Mouse (Mus musculus) right cerebral cortex, postnatal 36 days (tissue): Measurements from ENCODE around the gene Zmym4.
"Not testable (repeated sequence)": the region's sequence is repeated elsewhere in the genome, so short reads cannot be mapped to it uniquely, and the experiment has no call there.

ENCODE experiments used
- DNase-seq, 2 experiments: peaks; one replicate each; pipeline ENCODE4 v3.0.0; 2022; ENCODE audit warnings: low spot score in 2 of 2, mixed read lengths in 1 of 2

Gene Zmym4

GRCm38 (mm10) chr4:126967864-126968821, at the start of gene Zmym4:
Gene Zmym4, minus strand, starts transcription at chr4:126968135.
- DNase-seq, result peak; percentile 90 to 91

- no peak for DNase-seq
Observed at GRCm38 (mm10) chr4:127016366-127016765, 48.4 kb upstream of the Zmym4 start.

GRCm38 (mm10) chr4:127015294-127015993, 47.5 kb upstream of the Zmym4 start:
- peak; percentile 68 to 69 for DNase-seq

DNA sequence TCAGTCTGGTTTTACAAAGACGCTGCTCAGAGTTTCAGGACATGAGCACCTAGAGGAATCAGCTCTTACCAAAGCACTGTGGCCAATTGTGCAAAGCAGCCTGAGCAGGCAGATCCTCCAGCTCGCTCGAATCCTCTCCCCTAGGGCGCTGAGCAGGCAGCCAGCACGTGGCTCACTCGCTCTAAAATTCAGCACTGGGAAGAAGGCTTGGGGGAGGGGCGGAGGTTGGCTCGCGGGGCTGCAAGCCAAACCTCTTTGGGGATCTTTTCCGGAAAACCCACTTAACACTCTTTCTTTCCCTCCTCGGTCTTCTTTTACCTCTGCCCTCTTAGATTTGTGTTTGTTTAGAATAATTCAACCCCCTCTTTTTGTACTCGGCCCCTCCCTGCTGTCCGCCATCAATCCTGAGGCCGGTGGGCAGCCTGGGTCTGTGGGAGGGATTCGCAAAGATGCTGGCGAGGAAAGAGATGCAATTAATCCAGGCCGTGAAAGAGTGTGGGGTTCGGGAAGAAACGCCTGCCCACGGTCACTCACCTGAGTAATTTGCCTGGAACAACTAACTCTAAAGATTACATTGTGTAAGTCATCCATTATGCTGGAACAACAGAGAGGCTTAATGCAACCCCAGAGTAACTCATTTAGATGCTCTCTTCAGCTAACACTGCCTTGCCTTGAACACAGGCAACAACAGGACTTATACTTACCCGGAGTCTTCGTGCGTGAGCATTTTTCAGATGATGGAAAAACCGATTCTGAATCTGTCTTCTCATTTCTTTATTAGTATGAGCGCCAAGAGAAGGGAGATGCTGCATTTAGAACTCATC, 37.4 kb upstream of the Zmym4 start:
- DNase-seq, result peak; percentile 59 to 62

GRCm38 (mm10) chr4:127004384-127004783, 36.4 kb upstream of the Zmym4 start:
- DNase-seq, result no peak

- DNase-seq, result no peak
Observed at GRCm38 (mm10) chr4:127000601-127001105, 32.7 kb upstream of the Zmym4 start.

DNA sequence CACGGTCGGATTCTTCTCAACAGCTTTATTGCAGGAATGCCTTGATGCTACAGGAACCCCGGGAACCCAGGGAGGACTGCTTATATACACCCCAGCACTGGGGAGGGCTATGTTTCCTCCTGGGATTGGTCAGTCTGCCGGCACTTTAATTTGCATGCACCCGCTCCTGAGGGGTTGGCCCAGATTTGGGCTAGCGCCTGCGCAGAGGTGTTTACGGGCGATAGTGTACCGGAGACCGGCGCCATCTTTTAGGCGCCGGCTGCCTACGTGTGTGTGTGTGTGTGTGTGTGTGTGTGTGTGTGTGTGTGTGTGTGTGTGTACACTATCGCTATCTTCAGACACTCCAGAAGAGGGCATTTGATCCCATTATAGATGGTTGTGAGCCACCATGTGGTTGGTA, 31.4 kb upstream of the Zmym4 start:
- DNase-seq, result not testable (repeated sequence)

- DNase-seq, result no peak
Observed at GRCm38 (mm10) chr4:126992356-126992755, 24.4 kb upstream of the Zmym4 start.

- DNase-seq, result no peak
Observed at GRCm38 (mm10) chr4:126990553-126990952, 22.6 kb upstream of the Zmym4 start.

DNA sequence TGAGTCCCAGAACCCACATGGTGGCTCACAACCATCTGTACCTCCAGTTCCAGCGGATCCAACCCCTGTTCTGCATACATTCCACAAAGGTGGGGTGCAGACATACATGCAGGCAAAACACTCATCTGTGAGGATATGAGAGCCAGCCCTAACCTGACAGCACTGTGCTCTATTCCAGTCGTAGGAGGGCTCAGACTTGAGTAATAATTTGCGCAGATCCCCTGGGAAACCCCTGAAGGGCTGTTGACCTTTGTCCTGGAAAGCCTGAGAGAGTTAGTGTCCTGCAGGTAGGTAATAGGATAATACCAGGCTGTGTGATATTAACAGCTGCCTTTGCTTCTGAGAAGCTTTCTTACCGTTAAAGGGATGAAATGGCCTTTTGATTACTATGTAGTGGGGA, 20.6 kb upstream of the Zmym4 start:
- no peak for DNase-seq

GRCm38 (mm10) chr4:126986768-126987167, 18.8 kb upstream of the Zmym4 start:
- no peak for DNase-seq

DNA sequence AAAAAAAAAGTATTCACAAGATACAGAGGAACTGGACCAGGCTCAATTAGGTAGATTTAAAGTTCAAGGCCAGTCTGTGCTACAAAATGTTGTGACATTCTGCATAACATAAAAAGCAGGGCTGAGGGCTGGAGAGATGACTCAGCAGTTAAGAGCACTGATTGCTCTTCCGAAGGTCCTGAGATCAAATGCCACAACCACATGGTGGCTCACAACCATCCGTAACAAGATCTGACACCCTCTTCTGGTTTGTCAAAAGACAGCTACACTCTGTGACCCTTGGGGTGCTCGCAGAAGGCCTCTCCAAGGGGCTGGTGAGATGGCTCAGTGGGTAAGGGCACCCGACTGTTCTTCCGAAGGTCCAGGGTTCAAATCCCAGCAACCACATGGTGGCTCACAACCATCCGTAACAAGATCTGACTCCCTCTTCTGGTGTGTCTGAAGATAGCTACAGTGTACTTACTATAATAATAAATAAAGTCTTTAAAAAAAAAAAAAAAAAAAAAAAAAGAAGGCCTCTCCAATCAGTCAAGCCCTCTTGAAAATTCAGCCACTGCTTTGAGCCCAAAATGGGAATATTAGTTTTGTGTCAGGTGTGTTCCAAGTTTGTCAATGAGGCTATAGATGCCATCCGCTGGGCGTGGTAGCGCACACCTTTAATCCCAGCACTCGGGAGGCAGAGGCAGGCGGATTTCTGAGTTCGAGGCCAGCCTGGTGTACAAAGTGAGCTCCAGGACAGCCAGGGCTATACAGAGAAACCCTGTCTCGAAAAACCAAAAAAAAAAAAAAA, 16.0 kb upstream of the Zmym4 start:
- DNase-seq, result not testable (repeated sequence)

- no peak for DNase-seq
Observed at GRCm38 (mm10) chr4:126983321-126983720, 15.4 kb upstream of the Zmym4 start.

- DNase-seq, result no peak
Observed at GRCm38 (mm10) chr4:126978706-126979105, 10.8 kb upstream of the Zmym4 start.

DNA sequence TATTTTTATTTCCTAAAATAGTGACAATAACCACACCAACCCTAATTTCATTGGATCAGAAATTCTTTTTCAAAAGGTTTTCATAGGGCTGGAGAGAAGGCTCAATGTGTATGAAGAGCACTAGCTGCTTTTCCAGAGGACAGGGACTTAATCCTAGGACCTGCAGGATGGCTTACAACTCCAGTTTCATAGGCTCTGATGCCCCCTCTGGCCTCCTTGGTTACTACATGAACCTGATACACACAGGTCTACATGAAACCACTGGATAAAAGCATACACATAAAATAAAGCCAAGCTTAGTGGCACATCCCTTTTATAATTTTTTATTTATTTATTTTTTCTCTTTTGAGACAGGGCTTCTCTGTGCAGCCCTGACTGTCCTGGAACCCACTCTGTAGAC, 9.5 kb upstream of the Zmym4 start:
- DNase-seq, result no peak

DNA sequence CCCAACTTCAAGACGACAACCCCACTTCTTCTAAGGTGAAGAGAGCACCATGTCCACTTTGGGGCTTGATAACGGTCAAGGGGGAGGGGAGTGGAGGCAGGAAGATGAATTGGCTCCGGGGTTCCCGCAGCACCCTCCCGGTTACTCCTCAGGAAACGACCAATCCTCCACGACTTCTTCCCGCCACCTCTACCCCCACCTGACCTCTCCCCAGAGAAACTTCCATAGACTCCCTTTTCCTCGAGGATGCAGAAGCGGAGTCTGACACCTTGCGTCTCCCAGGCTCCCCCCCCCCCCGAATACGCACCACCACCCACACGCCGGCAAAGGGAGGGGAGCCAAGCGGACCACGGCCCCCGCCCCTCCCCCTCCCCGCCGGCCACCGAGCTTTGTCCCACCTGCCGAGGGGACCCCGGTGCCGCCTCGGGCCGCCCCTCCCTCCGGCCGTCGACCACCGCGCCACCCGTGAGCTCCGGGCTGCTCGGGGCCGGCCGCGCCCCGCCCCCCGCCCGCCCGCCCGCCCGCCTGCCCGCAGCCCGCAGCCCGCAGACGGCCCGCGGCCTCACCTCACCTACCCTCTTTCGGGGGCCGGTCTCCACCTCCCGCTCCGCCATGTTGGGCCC, 583 bp downstream of the Zmym4 start:
- DNase-seq, result no peak

DNA sequence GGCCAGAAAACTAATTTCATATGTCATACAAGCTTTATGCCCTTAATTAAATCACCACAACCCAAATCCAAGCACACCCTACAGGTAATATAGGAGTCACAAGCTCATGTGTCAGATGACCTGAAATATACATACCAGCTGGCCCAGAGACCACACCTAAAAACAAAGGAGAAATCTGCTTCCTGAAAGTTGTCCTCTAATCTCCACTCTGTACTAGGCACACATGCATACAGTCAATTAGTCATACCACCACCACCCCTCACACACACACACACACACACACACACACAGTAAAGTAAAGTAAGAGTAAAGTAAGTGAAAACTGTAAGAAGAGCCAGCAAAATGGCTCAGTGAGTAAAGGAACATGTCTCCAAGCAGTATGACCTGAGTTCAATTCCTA, 9.3 kb downstream of the Zmym4 start:
- no peak for DNase-seq

DNA sequence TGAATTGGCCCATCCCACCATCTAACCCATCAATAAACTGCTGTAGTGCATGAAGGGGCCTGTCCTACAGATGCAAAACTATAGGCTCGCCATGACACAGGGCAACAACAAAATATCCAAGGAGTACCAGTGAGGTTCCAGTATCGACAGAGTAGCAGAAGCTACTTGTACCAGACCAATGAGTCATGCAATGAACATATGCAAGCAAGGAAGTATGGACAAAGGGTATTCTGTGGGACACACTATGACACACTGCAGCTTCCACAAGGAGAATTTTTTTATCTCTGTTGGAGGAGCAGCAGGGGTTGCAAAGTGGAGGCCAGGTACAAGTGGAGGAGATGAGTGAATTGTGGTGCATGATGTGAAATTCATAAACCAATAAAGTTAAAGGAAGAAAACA, 9.7 kb downstream of the Zmym4 start:
- DNase-seq, result no peak

- no peak for DNase-seq
Observed at GRCm38 (mm10) chr4:126957434-126957833, 10.5 kb downstream of the Zmym4 start.

- DNase-seq, result not testable (repeated sequence)
Observed at GRCm38 (mm10) chr4:126950801-126951200, 17.1 kb downstream of the Zmym4 start.
